Mouse (Mus musculus): ENCODE measurements around the gene Ralgapa2.

Ralgapa2 gene

DNA sequence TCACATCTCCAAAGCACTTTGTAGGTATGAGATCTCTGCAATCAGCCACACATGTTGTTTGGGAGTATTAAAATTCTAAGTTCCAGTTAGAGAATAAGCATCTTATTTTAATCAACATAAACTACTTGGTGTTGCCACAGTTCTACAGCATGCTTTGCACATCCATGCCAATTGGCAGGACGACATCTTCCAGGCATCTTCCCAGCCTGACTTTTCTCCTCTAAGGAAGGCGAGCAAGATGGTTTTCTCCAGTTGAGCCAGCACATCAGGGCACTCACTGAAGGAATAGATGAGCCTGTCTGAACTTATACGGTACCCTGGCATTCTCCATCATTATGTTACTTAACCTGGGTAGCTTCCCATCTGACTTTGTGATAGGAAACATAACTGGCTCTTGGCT lies 83.4 kb downstream of the Ralgapa2 start:
- no peak for DNase-seq (ENCODE audit: low read depth, low spot score)

DNA sequence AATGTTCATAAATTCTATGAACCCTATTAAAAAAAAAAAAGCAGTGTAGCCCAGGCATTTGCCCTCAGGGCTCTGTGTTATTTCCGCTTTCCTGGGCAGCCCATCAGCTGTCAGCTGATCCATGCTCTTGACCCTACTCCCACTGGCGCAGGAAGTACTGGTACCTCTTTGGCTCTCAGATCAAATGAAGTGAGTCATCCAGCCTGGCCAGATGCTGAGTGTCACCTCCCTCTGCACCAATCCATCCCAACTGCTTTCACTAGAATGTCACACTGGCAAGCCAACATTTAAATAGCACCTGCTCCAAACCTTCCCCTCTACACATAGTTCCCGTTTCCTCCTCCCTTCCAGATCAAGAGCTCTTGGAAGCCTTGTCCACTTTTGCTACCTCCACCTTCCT lies 84.8 kb downstream of the Ralgapa2 start:
- no peak for DNase-seq (ENCODE audit: low read depth, low spot score)

DNA sequence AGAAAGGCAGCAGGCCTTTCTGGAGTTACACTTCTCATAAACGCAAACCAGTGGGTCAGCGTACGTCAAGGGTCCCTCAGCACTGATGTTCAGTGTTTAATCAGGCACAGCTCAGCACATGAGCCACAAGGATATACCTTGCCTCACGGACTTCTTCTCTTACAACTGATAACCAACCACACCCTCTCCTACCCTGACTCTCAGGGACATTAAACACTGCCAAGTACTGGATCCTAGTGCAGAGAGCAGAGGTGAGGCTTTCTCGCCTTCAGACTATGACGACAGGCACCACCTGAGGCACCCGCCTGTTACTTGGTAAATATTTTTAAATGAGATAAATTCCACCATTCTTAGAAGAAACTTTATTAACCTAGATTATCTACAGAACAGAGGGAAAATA lies 85.8 kb downstream of the Ralgapa2 start:
- no peak for DNase-seq (ENCODE audit: low read depth, low spot score)

DNA sequence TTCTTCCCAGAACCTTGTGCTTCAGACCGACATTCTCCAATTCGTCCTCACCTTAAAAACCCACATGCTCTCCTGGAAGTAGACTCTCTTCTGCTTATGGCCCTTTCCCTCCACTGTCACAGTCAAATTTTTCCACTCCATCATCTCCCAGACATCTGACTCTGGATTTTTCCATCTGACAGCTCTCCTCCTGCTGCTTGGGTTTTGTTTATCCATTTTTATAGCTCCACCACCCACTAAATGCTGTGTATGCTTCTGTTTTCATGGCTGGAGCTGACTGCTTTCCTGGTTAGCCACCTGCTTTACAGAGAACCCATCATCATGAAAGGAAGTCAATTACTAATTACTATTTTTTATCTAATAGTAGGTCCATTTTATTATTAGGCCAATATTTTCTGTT lies 86.9 kb downstream of the Ralgapa2 start:
- no peak for DNase-seq (ENCODE audit: low read depth, low spot score)

DNA sequence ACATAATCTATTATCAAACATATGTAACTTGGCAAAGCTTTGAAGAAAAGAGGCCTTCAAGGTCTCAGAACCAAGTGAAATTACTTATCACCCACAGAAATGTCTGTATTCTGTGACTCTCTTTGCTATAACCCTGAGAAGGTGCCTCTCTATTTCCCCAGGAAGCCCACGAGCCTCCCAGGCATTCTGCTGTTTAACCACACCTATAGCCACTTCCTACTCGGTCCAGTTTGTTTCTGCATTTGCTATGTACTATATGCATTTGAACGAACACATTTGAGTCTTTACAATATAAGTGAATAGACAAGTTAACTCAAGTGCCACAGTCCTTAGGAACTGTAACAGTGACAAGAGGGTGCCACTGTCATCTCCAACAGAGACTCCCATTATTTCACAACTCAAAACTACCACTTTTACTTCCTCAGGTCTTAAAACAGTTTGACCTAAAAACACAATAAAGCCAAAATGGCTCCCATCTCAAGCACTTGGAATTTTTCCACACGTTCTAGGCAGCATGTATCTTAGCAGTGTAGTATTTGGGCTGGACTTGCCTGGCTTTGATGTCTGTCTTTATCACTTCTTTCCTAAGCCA lies 88.3 kb downstream of the Ralgapa2 start:
- no peak for DNase-seq (ENCODE audit: low read depth, low spot score)

DNA sequence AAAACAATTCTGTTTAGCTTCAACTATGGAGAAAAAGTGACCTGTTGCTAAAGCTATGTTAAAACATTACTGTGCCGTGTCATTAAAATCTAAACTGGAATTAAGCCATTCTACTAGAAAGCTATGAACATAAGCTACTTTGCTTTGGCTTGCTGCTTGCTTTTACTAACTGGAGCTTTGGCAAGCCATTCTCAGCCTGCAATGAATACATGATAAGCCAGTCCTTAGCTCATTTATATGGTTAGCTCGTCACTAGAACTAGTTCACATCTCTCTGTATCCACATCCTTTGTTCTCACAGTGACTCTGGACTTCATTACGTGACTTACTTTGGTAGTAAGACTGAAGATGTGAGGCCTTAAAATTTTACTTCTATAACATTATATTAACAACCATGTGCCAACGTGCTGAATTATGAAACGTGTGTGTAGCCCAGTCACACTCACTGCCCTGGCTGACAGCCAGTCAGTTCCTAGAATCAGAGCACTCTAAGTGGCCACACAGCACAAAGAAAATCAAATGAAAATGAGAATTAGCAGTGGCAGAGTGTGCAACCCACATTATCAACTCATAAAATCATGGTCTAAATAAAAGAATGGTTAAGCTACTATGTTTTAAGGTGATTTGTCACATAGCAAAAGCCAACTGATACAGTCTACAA lies 89.0 kb downstream of the Ralgapa2 start:
- DNase-seq (ENCODE audit: low read depth, low spot score), result no peak

DNA sequence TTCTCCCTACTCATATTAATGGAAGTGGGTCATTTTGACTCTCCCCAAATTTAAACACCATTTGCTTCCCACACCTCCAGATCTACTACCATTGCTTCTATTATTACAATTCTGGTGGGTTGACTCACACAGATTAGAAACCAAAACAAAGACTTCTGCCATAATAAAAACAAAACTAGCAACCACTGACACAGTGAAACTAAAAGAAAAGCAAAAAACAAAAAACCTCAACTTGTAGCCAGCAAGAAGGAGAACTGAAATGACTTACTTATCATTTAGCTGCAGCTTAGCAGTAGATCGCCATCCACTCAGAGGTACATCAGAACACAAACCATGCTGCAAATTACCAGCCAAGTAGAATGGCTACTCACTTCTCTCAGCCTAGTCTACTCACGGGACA lies 95.9 kb downstream of the Ralgapa2 start:
- no peak for DNase-seq (ENCODE audit: low read depth, low spot score)

DNA sequence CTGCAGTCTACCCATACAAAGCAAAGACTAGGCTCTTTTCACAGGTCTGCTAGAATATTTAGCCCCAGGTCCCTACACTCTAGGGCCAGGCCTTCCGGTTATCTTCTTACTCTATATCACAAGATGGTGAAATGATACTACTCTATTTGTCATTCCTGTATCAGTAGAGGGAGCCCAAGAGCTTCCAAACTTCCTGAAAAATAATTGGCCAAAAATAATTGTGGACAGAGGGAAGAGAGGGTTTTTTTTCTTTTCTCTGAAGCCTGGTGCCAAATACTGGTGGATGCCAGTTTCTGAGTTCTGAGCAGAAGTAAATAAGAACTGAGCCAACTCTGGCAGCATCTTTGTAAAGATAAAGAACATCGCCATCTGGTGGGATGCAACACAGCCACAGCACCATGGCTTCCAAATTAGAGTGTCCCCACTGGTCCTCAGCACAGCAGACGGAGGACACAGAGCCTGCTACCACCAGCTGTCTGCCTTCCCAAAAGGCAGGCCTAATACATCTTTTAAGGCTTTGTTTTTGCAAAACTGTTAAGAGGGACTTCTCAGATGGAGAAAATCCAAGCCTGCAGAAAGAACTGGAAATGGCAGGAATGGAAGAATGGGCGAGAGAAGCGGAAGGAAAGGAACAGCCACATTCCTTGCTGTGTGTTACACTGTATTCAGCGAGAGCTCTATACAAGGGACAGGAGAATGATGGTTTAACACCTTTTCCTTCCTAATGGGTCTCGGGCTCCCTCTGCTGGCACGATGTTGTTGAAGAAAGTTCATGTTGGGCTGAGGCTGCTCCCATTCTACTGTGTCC lies 97.5 kb downstream of the Ralgapa2 start:
- peak; percentile 62 for DNase-seq (ENCODE audit: low read depth, low spot score)

DNA sequence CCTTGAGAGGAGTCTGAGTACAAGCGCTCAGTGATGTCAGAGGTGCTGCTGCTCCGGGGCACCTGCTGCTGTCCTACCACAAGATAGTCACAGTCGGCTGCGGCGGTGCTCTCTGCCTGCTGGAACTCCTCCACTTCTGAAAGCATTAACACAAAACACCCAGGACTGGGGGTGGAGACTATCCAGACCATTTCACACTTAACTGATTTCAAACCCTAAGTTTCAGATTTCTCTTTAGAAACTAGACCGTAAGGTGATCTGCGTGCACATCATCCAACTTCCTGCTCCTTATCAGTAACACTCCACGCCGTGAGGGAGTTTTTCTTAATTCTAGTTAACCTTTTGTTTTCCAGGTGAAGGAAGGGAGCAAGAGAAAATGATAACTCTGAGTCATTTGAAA lies 99.4 kb downstream of the Ralgapa2 start:
- DNase-seq (ENCODE audit: low read depth, low spot score), result no peak

DNA sequence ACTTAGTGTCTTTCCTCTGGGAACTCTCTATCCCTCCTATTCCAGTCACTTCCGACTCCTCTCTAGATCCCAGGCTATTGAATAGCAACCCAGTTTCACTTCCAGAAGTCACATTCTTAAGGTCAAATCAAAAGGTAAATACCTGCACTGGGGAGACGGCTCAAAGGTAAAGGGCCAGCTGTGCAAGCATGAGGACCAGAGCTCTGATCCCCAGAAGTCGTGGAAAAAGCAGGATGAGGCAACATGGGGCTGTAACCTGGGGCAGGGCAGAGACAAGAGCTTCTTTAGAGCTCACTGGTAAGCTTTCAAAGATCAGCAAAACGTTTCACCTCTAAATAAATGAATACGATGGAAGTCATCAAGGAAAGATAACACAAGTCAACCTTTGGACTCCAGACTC lies 100.2 kb downstream of the Ralgapa2 start:
- no peak for DNase-seq (ENCODE audit: low read depth, low spot score)

DNA sequence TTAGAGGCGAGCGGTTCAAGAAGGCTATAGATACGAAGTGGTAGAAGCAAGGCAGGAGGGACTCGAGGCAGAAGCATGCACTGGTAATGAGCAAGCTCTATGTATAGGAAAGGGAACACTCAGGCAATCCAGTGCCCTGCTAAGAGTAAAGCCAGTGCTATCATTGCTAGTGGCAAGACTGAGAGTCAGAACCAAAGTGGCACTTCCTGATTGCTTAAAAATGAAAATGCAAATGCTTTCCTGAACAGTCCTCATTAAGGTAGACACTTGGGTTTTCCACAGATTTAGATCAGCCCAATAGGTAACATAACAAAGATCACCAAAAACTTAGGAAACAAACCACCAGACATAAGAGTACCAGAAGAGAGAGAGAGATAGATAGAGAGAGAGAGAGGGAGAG lies 105.1 kb downstream of the Ralgapa2 start:
- DNase-seq (ENCODE audit: low read depth, low spot score), result no peak

DNA sequence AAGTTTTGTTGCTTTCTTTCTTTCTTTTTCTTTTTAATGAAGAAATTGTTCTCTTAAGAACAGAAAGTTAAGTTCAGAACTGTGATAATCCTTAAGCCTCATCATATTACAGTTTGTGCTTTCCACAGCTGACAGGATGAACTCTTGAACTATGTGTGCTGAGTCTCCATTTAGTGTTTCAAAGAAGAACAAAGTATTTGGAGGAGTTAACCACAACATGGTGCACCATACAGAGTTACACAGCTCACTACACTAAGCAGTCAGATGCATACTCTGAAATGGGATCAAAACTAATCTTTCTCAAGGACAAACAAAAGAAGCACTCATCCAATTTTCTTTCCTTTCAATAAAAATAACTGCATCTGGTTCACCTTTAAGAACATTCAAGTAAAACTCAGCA lies 110.6 kb downstream of the Ralgapa2 start:
- DNase-seq (ENCODE audit: low read depth, low spot score), result no peak

DNA sequence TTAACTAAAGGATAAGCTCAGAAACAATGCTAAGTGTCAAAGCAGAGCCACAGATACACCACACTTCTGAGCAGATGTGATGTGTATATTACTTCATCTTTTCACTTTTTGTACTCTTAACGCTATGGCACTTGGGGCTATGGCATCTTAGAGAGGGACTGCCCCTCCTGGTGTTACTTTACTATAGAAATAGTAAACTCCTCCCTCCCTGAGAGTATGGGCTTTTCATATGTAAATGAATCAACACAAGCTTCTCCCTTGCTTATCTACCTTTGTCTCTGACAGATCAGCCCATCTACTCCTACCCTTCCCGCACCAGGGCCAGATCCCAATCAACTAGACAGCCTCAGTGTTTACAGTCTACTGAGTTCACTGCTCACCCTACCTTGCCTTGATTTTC lies 111.4 kb downstream of the Ralgapa2 start:
- no peak for DNase-seq (ENCODE audit: low read depth, low spot score)

DNA sequence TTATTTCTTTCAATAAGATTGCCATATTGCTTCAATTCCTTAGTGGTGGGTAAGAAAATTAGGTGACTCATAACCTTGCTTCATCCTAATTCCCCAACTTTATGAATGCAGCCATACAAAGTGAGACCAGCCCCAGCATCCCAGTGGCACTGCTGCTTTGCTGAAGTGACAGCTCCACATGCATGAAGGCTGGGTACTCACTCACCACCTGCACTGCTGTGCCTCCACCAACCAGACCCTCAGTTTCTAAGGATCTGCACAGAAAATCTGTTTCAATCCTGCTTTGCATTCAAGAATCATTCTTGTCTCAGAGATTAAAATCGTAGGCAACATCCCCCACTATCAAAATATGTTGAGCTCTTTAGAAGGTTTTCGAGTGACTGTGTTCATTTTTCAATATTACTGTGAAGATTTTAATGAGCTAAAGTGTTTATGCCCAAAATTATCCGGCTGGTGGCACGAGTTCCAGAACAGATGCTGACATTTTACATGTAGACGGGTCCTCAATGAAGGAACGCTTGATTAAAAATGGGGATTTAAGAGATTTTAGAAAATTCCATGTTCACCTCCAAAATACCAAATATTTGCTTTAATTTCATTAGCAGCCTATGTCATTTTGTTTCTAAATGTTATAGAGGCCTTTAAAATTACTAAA lies 113.8 kb downstream of the Ralgapa2 start:
- no peak for DNase-seq (ENCODE audit: low read depth, low spot score)

DNA sequence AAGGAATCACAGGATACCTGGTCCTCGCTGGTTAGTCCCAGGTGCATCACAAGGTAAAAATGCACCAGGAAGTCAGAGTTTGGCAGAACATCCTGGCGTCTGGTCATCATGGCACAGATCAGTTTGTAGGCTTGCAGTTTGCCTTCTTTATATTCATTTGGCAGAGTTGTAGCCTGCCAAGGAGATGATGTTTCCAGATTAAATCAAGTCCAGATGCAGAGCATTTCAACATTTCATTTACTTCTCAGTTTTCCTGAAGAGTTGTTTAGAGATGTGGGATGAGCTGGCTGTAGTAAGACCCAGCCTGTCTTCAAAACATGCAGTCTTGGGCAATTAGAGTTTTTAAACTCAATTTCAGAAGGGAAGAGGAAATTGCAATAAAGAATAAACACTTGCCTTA lies 124.9 kb downstream of the Ralgapa2 start:
- no peak for DNase-seq (ENCODE audit: low read depth, low spot score)

DNA sequence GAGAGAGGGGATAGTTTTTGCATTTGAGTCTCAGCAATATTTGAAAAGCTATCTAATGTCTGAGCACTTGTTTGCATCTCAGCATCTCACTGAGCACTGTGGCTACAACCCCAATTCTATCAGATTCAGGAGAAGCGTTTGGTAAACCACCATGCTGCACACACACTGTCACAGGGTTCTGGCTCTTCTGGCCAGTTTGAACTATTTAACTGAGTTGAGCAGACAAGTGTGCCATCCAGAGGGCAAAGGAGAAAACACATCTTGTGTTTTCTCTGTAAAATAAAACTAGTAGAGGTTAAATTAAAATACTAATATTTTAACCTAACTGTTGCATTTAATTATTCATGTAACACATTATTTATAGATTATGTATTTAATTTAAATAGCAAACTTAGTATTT lies 127.6 kb downstream of the Ralgapa2 start:
- no peak for DNase-seq (ENCODE audit: low read depth, low spot score)

DNA sequence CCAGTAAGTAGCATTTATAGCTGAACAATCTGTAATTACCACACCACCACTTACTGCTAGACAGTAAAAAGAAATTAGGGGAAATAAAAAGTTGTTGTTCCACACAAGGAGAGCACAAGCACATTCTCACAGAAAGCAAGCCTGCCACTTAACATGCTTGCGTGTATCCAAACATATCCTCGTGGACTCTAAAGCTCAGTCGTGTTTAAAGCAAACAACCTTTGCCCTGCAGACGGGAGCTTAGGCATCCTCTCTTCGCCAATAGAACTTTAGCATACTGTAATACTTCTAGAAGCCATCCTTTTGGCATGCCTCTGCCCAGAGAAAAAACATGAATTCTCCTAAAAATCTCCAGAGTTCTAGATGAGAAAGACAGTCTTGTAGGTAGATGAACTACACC lies 135.9 kb downstream of the Ralgapa2 start:
- no peak for DNase-seq (ENCODE audit: low read depth, low spot score)

DNA sequence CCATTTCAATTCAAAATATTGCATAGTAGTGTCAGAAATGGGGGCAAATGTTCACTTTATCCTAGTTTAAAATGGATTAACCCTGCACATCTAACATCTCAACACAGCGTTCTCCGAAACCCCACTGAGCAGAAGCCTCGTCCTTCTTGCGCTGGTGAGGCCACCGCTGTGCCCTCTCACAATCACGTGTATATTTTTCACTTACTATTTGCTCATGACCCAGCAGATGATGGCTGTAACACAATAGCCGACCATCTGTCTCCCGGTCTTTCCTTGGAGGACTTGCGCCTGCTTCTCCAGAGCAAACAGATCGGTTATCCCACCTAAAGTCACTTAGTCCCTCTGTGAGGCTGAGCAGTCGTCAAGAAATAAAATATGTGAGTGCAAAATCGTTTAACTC lies 146.0 kb downstream of the Ralgapa2 start:
- no peak for DNase-seq (ENCODE audit: low read depth, low spot score)

DNA sequence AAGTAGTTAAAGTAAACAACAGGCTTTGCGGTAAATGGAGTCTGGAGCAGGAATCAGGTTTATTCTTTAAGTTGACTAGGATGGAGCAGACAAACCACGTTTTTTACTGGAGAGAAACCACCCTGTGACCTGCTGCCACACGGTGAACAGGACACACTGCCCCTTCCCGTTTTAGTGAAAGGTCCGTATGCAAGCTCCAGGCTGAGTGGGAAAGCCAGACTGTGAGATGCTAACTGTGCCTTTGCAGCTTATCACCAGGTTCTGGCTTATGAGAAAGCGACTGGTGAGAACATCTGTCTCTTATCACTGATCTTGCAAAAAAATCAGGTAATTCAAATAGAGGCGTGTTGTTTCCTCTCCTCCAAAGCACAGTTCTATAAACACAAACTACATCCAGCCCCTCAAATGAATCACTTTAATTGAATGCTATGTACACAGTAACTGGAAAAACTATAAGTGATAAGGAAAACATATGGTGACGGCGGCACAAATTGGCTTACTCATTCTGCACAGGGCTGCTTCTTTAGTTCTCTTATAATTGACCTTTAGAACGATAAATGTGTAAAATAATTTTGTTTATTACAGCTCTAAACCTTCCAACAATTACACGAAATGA lies 146.7 kb downstream of the Ralgapa2 start:
- DNase-seq (ENCODE audit: low read depth, low spot score), result no peak

DNA sequence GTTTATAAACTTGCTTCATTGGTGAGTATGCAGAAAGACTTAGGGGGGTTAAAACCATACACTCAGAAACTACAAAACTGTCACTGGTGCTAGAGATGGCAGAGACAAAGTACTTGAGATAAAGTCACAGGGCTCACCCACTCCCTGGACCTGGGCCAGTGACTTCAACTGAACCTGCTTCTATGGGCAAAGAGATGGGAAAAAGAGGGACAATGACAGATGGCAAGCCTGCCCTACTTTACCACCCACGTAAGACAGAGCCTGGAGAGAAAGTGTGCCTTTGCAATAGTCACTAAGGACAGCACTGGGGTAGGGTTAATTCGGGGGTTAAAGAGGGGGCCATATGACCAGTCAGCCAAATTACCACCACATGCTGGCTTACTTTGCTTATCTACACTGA lies 148.7 kb downstream of the Ralgapa2 start:
- DNase-seq (ENCODE audit: low read depth, low spot score), result no peak

DNA sequence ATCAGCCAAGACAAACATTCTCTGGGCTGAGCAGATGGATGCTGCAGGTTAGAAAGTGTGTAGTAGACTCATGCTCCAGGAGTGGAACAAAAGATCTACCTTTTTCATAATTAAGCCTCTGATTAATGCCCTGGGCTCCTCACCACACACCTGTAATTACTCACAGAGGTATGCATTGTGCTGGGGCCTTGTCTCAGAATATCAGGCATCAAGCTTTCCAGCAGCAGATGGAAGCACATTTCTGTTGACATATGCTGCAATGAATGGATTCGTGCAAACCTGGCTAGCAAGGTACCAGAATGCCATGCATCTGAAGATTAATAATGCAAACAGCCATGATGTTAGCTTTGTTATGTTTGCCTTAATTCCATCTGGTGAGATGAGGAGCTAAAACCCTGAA lies 149.2 kb downstream of the Ralgapa2 start:
- no peak for DNase-seq (ENCODE audit: low read depth, low spot score)

DNA sequence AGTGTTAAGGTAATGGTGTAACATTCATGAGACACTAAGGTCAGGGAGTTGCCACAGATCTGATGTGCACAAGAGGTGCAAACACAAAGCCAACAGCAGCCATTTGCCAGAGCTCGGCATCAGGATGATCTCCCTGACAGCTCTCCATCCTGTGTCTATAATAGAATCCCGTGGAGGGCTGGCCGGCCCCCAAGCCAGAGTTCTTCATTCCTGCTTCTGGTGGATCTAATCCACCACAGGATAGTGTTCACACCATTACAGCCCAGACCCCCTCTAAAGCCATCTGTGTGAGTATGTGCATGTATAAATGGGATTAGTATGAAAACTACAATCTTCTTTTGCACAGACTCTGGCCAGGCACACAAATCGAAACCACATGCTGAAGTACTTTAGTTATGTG lies 150.2 kb downstream of the Ralgapa2 start:
- no peak for DNase-seq (ENCODE audit: low read depth, low spot score)
